Mouse (Mus musculus) kidney, embryonic 16.5 days (tissue): ENCODE results near the gene Rec8. TPM values are rescaled to one million over a fixed set of nuclear protein-coding genes. Genes with fewer than 3 reads are reported as not detected.

ENCODE experiments used
- ATAC-seq: fragments of 200-750 bp; cut with Nextera tagmentation; 2 replicates; pipeline ENCODE4 v1.8.0; 2017; ENCODE audit warnings: moderate TSS enrichment; ENCODE audit not compliant: low FRiP score, low TSS enrichment
- H3K27ac ChIP-seq: fragments of 300-500 bp; sonication (generic); 2 replicates; pipeline ENCODE4 v1.5.1; 2014; ENCODE audit warnings: low read length
- H3K27me3 ChIP-seq: fragments of 300-500 bp; sonication (generic); 2 replicates; pipeline ENCODE4 v1.6.1; 2014; ENCODE audit warnings: low read length, control low read depth, mixed read lengths; ENCODE audit not compliant: insufficient read depth
- H3K36me3 ChIP-seq: fragments of 300-500 bp; sonication (generic); 2 replicates; pipeline ENCODE4 v1.6.1; 2014; ENCODE audit warnings: low read length, control low read depth, mixed read lengths; ENCODE audit not compliant: insufficient read depth
- H3K4me1 ChIP-seq: fragments of 300-500 bp; sonication (generic); 2 replicates; pipeline ENCODE4 v1.6.1; 2014; ENCODE audit warnings: low read length, control low read depth, mixed read lengths; ENCODE audit not compliant: insufficient read depth
- H3K4me2 ChIP-seq: fragments of 300-500 bp; sonication (generic); replicated peaks from 2 replicates; pipeline ENCODE4 v1.6.1; 2014; ENCODE audit warnings: low read depth, low read length
- H3K4me3 ChIP-seq: fragments of 300-500 bp; sonication (generic); 2 replicates; pipeline ENCODE4 v1.5.1; 2014; ENCODE audit warnings: mild to moderate bottlenecking, low read length
- H3K9ac ChIP-seq: fragments of 300-500 bp; sonication (generic); replicated peaks from 2 replicates; pipeline ENCODE4 v1.6.1; 2014; ENCODE audit warnings: low read length
- H3K9me3 ChIP-seq: fragments of 300-500 bp; sonication (generic); 2 replicates; pipeline ENCODE4 v1.6.1; 2016; ENCODE audit warnings: low read length, control low read depth
- WGBS: fragments of 180-500 bp; shearing (Covaris S2); extraction: QIAGEN DNeasy Blood & Tissue Kit; methylation state at CpG from one replicate; pipeline ENCODE4 v1.1.7; 2014; 5-methylcytosine and 5-hydroxymethylcytosine counted together
- polyA plus RNA-seq: library from polyadenylated mRNA; unstranded; fragments of >200 nt; fragmentation: Nextera tagmentation; extraction: Ambion mirVana; gene quantifications from 2 replicates; pipeline ENCODE4 v1.2.1, GENCODE M21; 2015

Gene Rec8
- polyA plus RNA-seq: 23.0 and 24.2 TPM in 2 replicates

GRCm38 (mm10) chr14:55617822-55618221 is at the start of gene Rec8:
Rec8 (plus strand) TSS chr14:55618037.
- 18% methylated on average over 21 of the region's 21 CpGs for WGBS
- Histone ChIP-seq H3K4me1 (0 out of 2 replicates have a peak, but pooled peaks cover 5% of the 10 kb centered on the region), H3K4me2 (peak within 1 kb of the TSS; percentile 49), H3K27ac (peak within 1 kb of the TSS; percentile 13; the same call in 1 of the 2 replicates), H3K36me3 (no peaks in the 10 kb centered on the region), H3K4me3 (peak within 1 kb of the TSS; percentile 38), H3K27me3 (no peaks in the 10 kb centered on the region), H3K9me3 (no peaks in the 10 kb centered on the region), H3K9ac (peak within 1 kb of the TSS; percentile 18)
- peak; percentile 90 for ATAC-seq

- ATAC-seq: no peak
- 93% methylated on average over 2 of the region's 2 CpGs for WGBS
Measured at GRCm38 (mm10) chr14:55570588-55570987, 47.2 kb upstream of the Rec8 start.

GRCm38 (mm10) chr14:55571760-55572159 is 46.1 kb upstream of the Rec8 start:
- H3K27ac ChIP-seq: no peak overlapping the region
- peaks cover 31% of the 10 kb centered on the region for H3K36me3 ChIP-seq
- ATAC-seq: no peak
- H3K4me2 ChIP-seq: no peak overlapping the region
- peaks cover 13% of the 10 kb centered on the region for H3K4me1 ChIP-seq
- no peak overlapping the region for H3K4me3 ChIP-seq
- H3K9ac ChIP-seq: no peak overlapping the region
- H3K9me3 ChIP-seq: no peaks in the 10 kb centered on the region
- no peaks in the 10 kb centered on the region for H3K27me3 ChIP-seq

More at GRCm38 (mm10) chr14:55570588-55570987, 47.2 kb upstream of the Rec8 start:
- Histone ChIP-seq H3K27me3 (no peaks in the 10 kb centered on the region), H3K9me3 (no peaks in the 10 kb centered on the region), H3K4me1 (peaks cover 7% of the 10 kb centered on the region), H3K27ac (no peak overlapping the region), H3K9ac (no peak overlapping the region), H3K4me2 (no peak overlapping the region), H3K36me3 (peaks cover 42% of the 10 kb centered on the region), H3K4me3 (no peak overlapping the region)

- no peak for ATAC-seq
- H3K9ac ChIP-seq: peak within 1 kb of the TSS; percentile 53
- WGBS: 74% methylated on average over 8 of the region's 8 CpGs
Measured at GRCm38 (mm10) chr14:55575302-55575701, 42.5 kb upstream of the Rec8 start, which contains the start of gene Fitm1. Fitm1 (plus strand) TSS chr14:55575617.

GRCm38 (mm10) chr14:55575711-55576110 is 42.1 kb upstream of the Rec8 start:
- no peak overlapping the region for H3K4me2 ChIP-seq
- 73% methylated on average over 13 of the region's 13 CpGs for WGBS
- no peak overlapping the region for H3K4me3 ChIP-seq
- H3K36me3 ChIP-seq: peaks cover 7% of the 10 kb centered on the region
- H3K9ac ChIP-seq: peak overlapping the region; percentile 53
- H3K4me1 ChIP-seq: peaks cover 22% of the 10 kb centered on the region
- no peak for ATAC-seq
- H3K27ac ChIP-seq: 0 out of 2 replicates have a peak overlapping the region, but pooled peaks have one; percentile 15
- H3K9me3 ChIP-seq: no peaks in the 10 kb centered on the region
- no peaks in the 10 kb centered on the region for H3K27me3 ChIP-seq

More at GRCm38 (mm10) chr14:55575302-55575701, 42.5 kb upstream of the Rec8 start, which contains the start of gene Fitm1:
- Histone ChIP-seq H3K27ac (0 out of 2 replicates have a peak within 1 kb of the TSS, but pooled peaks have one; percentile 15), H3K27me3 (no peaks in the 10 kb centered on the region), H3K4me2 (no peak within 1 kb of the TSS), H3K9me3 (no peaks in the 10 kb centered on the region), H3K36me3 (peaks cover 3% of the 10 kb centered on the region), H3K4me1 (peaks cover 22% of the 10 kb centered on the region), H3K4me3 (no peak within 1 kb of the TSS)

GRCm38 (mm10) chr14:55576376-55576775 is 41.5 kb upstream of the Rec8 start:
- H3K4me3 ChIP-seq: no peak overlapping the region
- no peaks in the 10 kb centered on the region for H3K27me3 ChIP-seq
- peaks cover 22% of the 10 kb centered on the region for H3K4me1 ChIP-seq
- WGBS: 66% methylated on average over 16 of the region's 16 CpGs
- peaks cover 14% of the 10 kb centered on the region for H3K36me3 ChIP-seq
- ATAC-seq: no peak
- H3K9me3 ChIP-seq: no peaks in the 10 kb centered on the region
- H3K9ac ChIP-seq: no peak overlapping the region
- H3K4me2 ChIP-seq: no peak overlapping the region
- H3K27ac ChIP-seq: no peak overlapping the region

- H3K27ac ChIP-seq: peak within 1 kb of the TSS; percentile 83
- peak within 1 kb of the TSS; percentile 92 for H3K9ac ChIP-seq
- peak within 1 kb of the TSS; percentile 82 for H3K4me2 ChIP-seq
- under 1% methylated on average over 26 of the region's 32 CpGs for WGBS
- no peaks in the 10 kb centered on the region for H3K9me3 ChIP-seq
- no peaks in the 10 kb centered on the region for H3K27me3 ChIP-seq
- peaks cover 22% of the 10 kb centered on the region for H3K4me1 ChIP-seq
- peaks cover 19% of the 10 kb centered on the region for H3K36me3 ChIP-seq
- peak within 1 kb of the TSS; percentile 79 for H3K4me3 ChIP-seq
- peak; percentile 93 for ATAC-seq
Measured at GRCm38 (mm10) chr14:55577871-55578667, 39.8 kb upstream of the Rec8 start, which contains the start of gene Psme1. Psme1 (plus strand) TSS chr14:55578123.

GRCm38 (mm10) chr14:55578668-55579269 is 39.1 kb upstream of the Rec8 start:
- no peaks in the 10 kb centered on the region for H3K27me3 ChIP-seq
- peak overlapping the region; percentile 83 for H3K27ac ChIP-seq
- peak; percentile 50 for ATAC-seq
- peaks cover 19% of the 10 kb centered on the region for H3K36me3 ChIP-seq
- H3K4me3 ChIP-seq: peak overlapping the region; percentile 79
- peaks cover 22% of the 10 kb centered on the region for H3K4me1 ChIP-seq
- peak overlapping the region; percentile 82 for H3K4me2 ChIP-seq
- H3K9ac ChIP-seq: peak overlapping the region; percentile 92
- no peaks in the 10 kb centered on the region for H3K9me3 ChIP-seq
- WGBS: 29% methylated on average over 6 of the region's 6 CpGs

GRCm38 (mm10) chr14:55579511-55580496 is 38.0 kb upstream of the Rec8 start:
- 92% methylated on average over 23 of the region's 23 CpGs for WGBS
- Histone ChIP-seq H3K27ac (no peak overlapping the region), H3K9ac (no peak overlapping the region), H3K4me3 (no peak overlapping the region), H3K4me2 (no peak overlapping the region), H3K27me3 (no peaks in the 10 kb centered on the region), H3K4me1 (peaks cover 26% of the 10 kb centered on the region), H3K9me3 (no peaks in the 10 kb centered on the region), H3K36me3 (peaks cover 19% of the 10 kb centered on the region)
- no peak for ATAC-seq
